Mouse (Mus musculus): Measurements from ENCODE around the gene Anapc13.
A peak's percentile ranks its signal among the peaks of the same experiment; 100 is the strongest.

The Anapc13 gene

GRCm38 (mm10) chr9:102629052-102629451 is 3.0 kb downstream of the Anapc13 start:
- no peak for DNase-seq (ENCODE audit: extremely low read depth, insufficient read length, low spot score)

GRCm38 (mm10) chr9:102631589-102632147 is 5.6 kb downstream of the Anapc13 start:
- DNase-seq (ENCODE audit: extremely low read depth, insufficient read length, low spot score): no peak

- DNase-seq (ENCODE audit: extremely low read depth, insufficient read length, low spot score): peak; percentile 60
Measured at GRCm38 (mm10) chr9:102632173-102632572, 6.1 kb downstream of the Anapc13 start.

DNA sequence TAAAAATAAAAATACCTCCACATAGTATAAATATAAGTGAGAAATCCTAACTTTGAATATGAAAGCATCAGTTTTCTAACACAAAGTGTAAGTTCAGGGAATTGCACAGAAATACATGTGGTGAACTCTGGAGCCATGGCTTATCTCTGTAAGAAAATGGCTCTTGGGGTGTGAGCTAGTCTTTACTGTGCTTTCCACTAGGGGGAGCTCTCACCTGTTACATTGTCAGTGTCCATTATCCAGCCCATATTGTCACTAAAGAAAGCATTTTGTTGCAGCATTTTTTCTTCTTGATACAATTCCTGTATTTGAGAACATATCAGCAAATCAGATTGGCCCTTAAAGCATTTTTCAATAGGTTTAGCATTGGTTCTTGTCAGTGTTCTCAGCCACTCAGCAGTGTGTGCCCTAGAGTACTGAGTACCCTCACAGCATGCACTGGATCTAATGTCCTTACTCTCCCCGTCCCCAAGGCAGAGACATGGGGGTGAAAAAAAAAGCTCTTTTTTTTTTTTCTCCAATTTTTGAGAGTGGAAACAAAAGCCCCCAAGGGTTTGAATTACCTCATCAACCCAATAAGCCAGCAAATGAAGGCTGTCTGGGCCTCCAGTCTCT is 6.9 kb downstream of the Anapc13 start:
- DNase-seq (ENCODE audit: extremely low read depth, insufficient read length, low spot score): peak; percentile 39

DNA sequence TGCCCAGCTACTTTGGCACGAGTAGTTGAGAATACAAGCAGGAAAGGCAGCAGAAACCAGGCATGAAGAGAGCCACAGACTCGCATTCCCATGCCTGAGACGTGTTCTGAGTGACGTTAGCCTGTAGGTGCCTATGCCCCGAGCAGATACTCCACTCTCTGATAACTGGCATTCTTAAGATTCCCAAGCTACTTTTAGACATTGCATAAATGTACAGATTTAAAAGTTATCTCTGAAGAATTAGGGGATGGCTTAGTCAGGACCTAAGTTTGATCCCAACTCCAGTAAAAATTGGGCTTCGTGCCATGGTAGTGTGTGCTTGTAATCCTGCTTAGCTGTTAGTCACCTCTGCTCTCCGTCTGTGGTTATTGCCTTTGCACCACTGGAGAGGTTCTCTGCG is 8.4 kb downstream of the Anapc13 start:
- no peak for DNase-seq (ENCODE audit: extremely low read depth, insufficient read length, low spot score)

- DNase-seq (ENCODE audit: extremely low read depth, insufficient read length, low spot score): peak; percentile 69
Measured at GRCm38 (mm10) chr9:102636553-102636952, 10.5 kb downstream of the Anapc13 start.

DNA sequence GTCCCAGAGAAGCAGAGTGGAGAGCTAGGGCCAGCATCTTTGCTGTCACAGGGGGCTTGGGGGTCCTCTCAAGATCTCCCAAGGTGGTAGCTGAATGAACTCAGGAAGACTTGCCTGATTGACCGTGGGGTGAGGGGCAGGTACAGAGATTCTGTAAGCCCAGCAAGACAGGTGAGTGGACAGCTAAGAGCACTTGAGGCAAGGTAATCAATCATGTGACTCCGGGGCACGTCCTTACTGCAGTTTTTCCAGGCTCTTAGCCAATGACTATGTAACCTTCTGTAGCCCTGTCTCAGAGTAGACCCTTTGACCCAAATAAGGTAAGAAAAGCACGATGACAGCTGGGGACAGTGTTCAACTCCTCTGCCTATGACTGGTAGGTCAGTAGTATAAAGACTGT is 11.0 kb downstream of the Anapc13 start:
- no peak for DNase-seq (ENCODE audit: extremely low read depth, insufficient read length, low spot score)

DNA sequence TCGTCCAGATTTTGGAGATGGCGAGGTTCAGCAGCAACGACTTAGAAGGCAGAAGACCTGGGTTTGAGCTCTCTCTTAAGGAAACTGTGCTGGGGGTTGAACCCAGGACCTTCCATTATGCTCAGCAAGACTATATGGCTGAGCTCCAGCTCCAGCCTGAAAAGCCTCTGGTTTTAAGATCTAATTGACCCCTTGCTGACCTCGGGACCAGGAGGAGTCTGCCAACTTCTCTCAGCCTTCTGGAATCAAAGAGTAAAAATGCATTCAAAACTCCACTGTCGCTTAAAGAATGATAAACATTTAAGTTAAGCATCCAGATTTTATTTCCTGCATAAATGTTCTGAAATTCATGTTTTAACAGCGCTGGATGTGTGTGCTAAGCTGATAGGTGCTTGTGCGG is 12.9 kb downstream of the Anapc13 start:
- no peak for DNase-seq (ENCODE audit: extremely low read depth, insufficient read length, low spot score)

DNA sequence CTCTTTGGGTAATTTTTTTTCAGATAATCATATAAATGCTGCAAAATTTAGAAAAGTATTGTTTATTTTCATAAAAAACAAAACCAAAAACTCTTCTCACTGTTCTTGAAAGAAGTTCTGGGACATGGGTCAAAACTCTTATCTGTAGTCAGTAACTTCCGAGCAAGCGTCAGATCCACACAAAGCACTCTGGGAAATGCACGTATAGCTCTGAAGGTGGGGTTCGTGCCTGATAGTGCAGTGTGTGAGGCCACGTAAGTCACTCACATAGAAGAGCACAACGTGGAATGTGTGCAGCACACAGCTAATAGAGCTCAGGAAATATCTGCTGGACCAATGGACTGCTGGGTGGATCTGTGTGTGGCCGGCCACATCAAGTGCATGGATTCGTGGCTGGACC is 13.4 kb downstream of the Anapc13 start:
- no peak for DNase-seq (ENCODE audit: extremely low read depth, insufficient read length, low spot score)

GRCm38 (mm10) chr9:102641531-102641930 is 15.4 kb downstream of the Anapc13 start:
- no peak for DNase-seq (ENCODE audit: extremely low read depth, insufficient read length, low spot score)

- DNase-seq (ENCODE audit: extremely low read depth, insufficient read length, low spot score): peak; percentile 37
Measured at GRCm38 (mm10) chr9:102643071-102643485, 17.0 kb downstream of the Anapc13 start.

DNA sequence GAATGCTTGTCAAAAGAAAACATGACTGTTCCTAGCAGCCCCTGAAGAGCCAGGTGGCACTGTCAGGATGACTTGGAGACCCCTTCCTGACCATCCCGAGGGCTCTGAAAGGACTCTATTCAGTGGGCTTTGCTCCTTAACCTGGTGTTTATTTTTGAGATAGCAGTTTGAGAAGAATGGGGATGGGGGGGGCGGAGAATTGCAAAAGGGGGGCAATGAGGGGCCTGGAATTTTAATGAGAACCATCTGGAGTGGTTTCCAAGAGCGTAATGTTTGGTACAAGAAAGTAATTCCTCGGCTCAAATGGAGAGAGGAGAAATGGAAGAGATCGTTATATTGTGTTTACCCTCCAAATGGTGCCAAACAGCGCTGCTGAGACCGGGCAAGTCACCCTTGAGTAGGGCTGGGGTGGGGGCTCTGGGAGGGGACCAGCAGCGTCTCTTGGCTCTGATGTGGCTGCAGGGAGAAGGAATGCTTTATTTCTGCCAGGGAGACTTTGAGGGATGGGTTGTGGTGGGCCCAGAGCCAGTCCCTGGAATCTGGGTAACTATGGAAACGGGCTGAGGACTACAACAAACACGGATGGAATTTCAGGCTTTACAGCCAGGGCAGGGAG is 17.5 kb downstream of the Anapc13 start:
- DNase-seq (ENCODE audit: extremely low read depth, insufficient read length, low spot score): peak; percentile 75

DNA sequence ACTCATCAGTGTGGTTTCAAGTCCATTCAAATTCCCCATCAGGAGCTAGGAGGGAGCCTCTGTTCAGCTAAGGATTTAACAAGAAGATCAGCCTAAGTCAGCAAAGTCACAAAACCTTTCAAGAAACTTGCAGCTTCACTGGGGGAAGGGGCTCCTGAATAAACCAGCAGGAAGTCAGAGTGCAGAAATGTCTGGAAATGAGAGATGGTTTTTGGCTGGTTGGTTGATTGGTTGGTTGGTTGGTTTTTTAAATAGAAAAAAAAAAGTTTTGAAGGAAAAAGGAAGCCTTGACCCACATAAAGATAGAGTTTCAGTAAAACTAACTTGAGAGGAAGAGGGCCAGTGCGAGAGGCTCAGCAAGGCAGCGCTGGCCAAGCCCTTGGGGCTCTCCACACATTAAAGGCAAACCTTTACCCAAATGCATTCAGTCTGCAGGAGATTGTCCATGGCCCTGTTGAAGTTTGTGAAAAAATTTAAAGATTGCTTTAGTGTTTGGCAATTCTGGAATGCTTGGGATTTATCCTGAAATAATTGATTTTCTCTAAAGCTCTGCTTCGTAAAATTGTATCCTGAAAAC is 19.1 kb downstream of the Anapc13 start:
- no peak for DNase-seq (ENCODE audit: extremely low read depth, insufficient read length, low spot score)

- DNase-seq (ENCODE audit: extremely low read depth, insufficient read length, low spot score): no peak
Measured at GRCm38 (mm10) chr9:102647010-102647409, 20.9 kb downstream of the Anapc13 start.

DNA sequence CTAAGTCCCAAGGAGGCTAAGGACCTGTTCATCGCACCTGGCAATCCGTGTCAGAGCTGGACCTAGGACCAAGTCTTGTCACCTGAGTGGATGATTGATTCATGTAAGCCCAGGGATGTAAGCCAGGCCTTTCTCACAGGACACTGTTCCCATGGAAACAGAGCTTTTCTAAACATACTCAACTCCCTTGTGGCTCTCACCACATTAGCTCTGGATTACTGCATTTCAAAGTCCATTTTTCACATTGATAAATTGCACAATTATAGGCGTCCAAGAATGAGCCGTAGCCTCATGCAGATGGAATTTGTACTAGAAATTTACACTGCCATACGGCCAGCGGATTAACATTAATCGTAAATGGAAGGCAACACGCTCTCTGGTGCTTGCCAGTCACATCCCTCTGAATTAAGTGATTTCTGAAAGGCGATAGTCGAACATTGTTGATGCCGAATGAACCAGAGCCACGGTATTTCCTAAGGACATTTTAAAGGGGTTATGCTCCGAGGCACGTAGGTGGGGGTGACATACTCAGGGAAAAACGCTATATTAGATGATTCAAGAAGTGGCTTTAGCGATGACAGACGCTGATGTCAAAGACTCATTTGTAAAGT is 23.9 kb downstream of the Anapc13 start:
- DNase-seq (ENCODE audit: extremely low read depth, insufficient read length, low spot score): peak; percentile 35

DNA sequence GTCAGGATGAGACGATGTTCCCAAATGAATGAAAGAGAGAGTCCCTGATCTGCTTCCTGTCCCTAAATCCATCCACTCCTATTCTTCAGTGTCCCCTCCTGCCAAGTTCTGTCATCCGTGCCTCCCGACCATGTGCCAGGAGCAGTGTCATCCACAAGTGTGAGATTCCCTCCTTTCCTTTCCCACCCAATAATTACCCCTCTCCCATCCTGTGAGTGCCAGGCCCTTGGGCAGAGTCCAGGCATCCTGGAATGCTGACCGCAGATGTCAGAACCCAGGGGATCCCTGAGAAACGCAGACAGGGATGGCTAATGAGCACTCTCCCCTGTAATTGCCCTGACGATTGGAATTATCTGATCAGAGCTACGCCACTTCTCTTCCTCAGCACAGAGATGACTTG is 24.5 kb downstream of the Anapc13 start:
- DNase-seq (ENCODE audit: extremely low read depth, insufficient read length, low spot score): no peak

GRCm38 (mm10) chr9:102651199-102651720 is 25.2 kb downstream of the Anapc13 start:
- DNase-seq (ENCODE audit: extremely low read depth, insufficient read length, low spot score): no peak

DNA sequence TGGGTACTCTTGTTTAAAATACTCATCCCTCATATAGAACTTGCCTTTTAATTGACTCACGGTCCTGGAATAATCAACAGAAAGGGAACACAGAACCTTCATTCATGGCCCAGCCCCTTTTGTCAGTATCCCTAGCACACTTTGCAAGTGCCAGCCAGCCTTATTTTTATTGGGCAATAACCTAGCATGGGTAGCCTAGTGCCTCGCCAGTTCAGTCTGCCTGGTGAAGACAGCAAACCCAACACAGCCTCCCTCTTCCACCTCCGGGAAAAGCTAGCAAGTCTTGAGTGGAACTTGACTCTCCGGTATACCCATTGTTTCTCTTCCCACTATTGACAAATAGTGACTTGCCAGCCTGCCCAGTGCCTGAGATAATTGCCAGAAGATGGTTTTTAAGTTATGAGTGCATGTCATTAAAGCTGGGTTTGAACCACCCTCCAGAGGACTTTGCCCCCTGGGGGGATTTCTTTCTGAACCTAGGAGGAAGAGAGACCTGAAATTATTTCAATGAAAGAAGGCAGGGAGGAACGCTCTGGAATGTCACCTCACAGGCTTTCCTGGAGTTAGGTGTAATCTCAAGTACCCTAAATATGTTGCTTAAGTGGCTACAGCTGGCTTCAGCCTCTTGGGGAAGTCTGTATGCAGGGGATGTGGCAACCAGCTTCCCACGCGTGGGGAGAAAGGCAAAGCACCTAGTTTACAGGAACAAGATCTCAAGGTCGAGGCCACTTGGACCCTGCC is 30.4 kb downstream of the Anapc13 start:
- no peak for DNase-seq (ENCODE audit: extremely low read depth, insufficient read length, low spot score)

GRCm38 (mm10) chr9:102668115-102668514 is 42.0 kb downstream of the Anapc13 start:
- no peak for DNase-seq (ENCODE audit: extremely low read depth, insufficient read length, low spot score)

DNA sequence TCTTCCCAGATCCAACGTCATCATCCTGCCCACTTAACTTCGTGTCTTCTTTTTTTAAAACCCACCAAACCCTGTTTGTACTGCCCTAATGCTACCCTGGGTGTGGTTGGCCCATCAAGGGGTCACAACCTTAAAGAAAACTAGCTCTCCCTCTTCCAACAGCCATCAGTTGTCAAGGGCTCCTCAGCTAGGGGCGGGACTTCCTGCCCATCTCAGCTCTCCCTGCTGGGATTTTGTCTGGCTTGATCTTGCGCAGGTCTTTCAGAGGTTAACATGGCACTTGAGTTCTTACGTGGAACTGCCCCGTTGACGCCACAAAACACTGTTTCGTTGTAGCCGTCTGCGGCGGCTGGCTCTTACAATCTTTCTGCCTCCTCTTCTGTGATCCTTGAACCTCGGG is 42.8 kb downstream of the Anapc13 start:
- DNase-seq (ENCODE audit: extremely low read depth, insufficient read length, low spot score): no peak

- DNase-seq (ENCODE audit: extremely low read depth, insufficient read length, low spot score): peak; percentile 51
Measured at GRCm38 (mm10) chr9:102673381-102673780, 47.3 kb downstream of the Anapc13 start.

All from 3134 (cell line).